Mouse (Mus musculus): ENCODE results near the gene Pitpnc1. TPM values are rescaled to one million over a fixed set of nuclear protein-coding genes. Genes with fewer than 3 reads are reported as not detected.

The Pitpnc1 gene
- total and polyA plus RNA-seq, 2 experiments from 2014 or later, result 27.9 to 29.2 TPM

GRCm38 (mm10) chr11:107267522-107267921 is 203.0 kb downstream of the Pitpnc1 start:
- ATAC-seq (ENCODE audit: insufficient read depth, low read depth) (no peak), DNase-seq (ENCODE audit: low spot score) (no peak)
- Histone ChIP-seq H3K9ac (replicated peaks; ENCODE audit: low read depth, low read length) (no peak overlapping the region), H3K9me3 (replicated peaks; ENCODE audit: control insufficient read depth, low read length) (peaks cover 6% of the 10 kb centered on the region; the same call in 1 of the 2 replicates), H3K4me2 (ENCODE audit: low read depth, low read length) (no peak overlapping the region), H3K36me3 (replicated peaks; ENCODE audit: control insufficient read depth, insufficient read depth, low read length) (no peaks in the 10 kb centered on the region), H3K4me1 (ENCODE audit: control insufficient read depth, insufficient read depth) (peaks cover 18% of the 10 kb centered on the region), H3K27ac (ENCODE audit: low read depth) (no peak overlapping the region), H3K4me3 (ENCODE audit: low read depth, low read length) (no peak overlapping the region), H3K27me3 (ENCODE audit: control insufficient read depth, insufficient read depth, low read length) (no peaks in the 10 kb centered on the region)
- 97% methylated on average over 3 of the region's 3 CpGs for WGBS
- TF ChIP-seq CTCF (IDR thresholded peaks at IDR 0.05; ENCODE audit: low read depth), result no peak

- peaks cover 6% of the 10 kb centered on the region; the same call in 1 of the 2 replicates for H3K9me3 ChIP-seq (replicated peaks; ENCODE audit: control insufficient read depth, low read length)
- no peak overlapping the region for H3K4me3 ChIP-seq (ENCODE audit: low read depth, low read length)
- H3K36me3 ChIP-seq (replicated peaks; ENCODE audit: control insufficient read depth, insufficient read depth, low read length), result no peaks in the 10 kb centered on the region
- no peak overlapping the region; the same call in 1 of the 2 replicates for H3K9ac ChIP-seq (replicated peaks; ENCODE audit: low read depth, low read length)
- H3K27ac ChIP-seq (ENCODE audit: low read depth), result no peak overlapping the region
- peaks cover 11% of the 10 kb centered on the region; the same call in 1 of the 2 replicates for H3K4me1 ChIP-seq (ENCODE audit: control insufficient read depth, insufficient read depth)
- TF ChIP-seq CTCF (IDR thresholded peaks at IDR 0.05; ENCODE audit: low read depth) (no peak), EP300 (IDR thresholded peaks at IDR 0.05; ENCODE audit: low read depth) (no peak)
- 94% methylated on average over 4 of the region's 4 CpGs for WGBS
- DNase-seq (ENCODE audit: low spot score) (no peak), ATAC-seq (ENCODE audit: insufficient read depth, low read depth) (no peak)
- no peaks in the 10 kb centered on the region for H3K27me3 ChIP-seq (ENCODE audit: control insufficient read depth, insufficient read depth, low read length)
- no peak overlapping the region for H3K4me2 ChIP-seq (ENCODE audit: low read depth, low read length)
These were observed 204.6 kb downstream of the Pitpnc1 start for GRCm38 (mm10) chr11:107265861-107266260.

- H3K9ac ChIP-seq (replicated peaks; ENCODE audit: low read depth, low read length), result 0 out of 2 replicates have a peak overlapping the region, but pooled peaks have one; percentile 37
- H3K4me2 ChIP-seq (ENCODE audit: low read depth, low read length), result no peak overlapping the region
- WGBS, result 49% methylated on average over 20 of the region's 20 CpGs
- DNase-seq (ENCODE audit: low spot score) (no peak), ATAC-seq (ENCODE audit: insufficient read depth, low read depth) (no peak)
- H3K27ac ChIP-seq (ENCODE audit: low read depth), result peak overlapping the region; percentile 57
- H3K4me3 ChIP-seq (ENCODE audit: low read depth, low read length), result no peak overlapping the region
- H3K27me3 ChIP-seq (ENCODE audit: control insufficient read depth, insufficient read depth, low read length), result no peaks in the 10 kb centered on the region
- peaks cover 6% of the 10 kb centered on the region; the same call in 1 of the 2 replicates for H3K9me3 ChIP-seq (replicated peaks; ENCODE audit: control insufficient read depth, low read length)
- H3K36me3 ChIP-seq (replicated peaks; ENCODE audit: control insufficient read depth, insufficient read depth, low read length), result no peaks in the 10 kb centered on the region
- no peak for TF ChIP-seq CTCF (IDR thresholded peaks at IDR 0.05; ENCODE audit: low read depth)
- no peak for TF ChIP-seq EP300 (IDR thresholded peaks at IDR 0.05; ENCODE audit: low read depth)
- H3K4me1 ChIP-seq (ENCODE audit: control insufficient read depth, insufficient read depth), result peaks cover 11% of the 10 kb centered on the region; the same call in 1 of the 2 replicates
These were observed 205.4 kb downstream of the Pitpnc1 start for GRCm38 (mm10) chr11:107264889-107265615.

- no peak for TF ChIP-seq EP300 (IDR thresholded peaks at IDR 0.05; ENCODE audit: low read depth)
- TF ChIP-seq CTCF (IDR thresholded peaks at IDR 0.05; ENCODE audit: low read depth), result no peak
- Histone ChIP-seq H3K27me3 (ENCODE audit: control insufficient read depth, insufficient read depth, low read length) (no peaks in the 10 kb centered on the region), H3K9ac (replicated peaks; ENCODE audit: low read depth, low read length) (no peak overlapping the region), H3K4me3 (ENCODE audit: low read depth, low read length) (no peak overlapping the region), H3K9me3 (replicated peaks; ENCODE audit: control insufficient read depth, low read length) (peaks cover 6% of the 10 kb centered on the region; the same call in 1 of the 2 replicates), H3K27ac (ENCODE audit: low read depth) (no peak overlapping the region), H3K4me1 (ENCODE audit: control insufficient read depth, insufficient read depth) (peaks cover 11% of the 10 kb centered on the region; the same call in 1 of the 2 replicates), H3K36me3 (replicated peaks; ENCODE audit: control insufficient read depth, insufficient read depth, low read length) (no peaks in the 10 kb centered on the region), H3K4me2 (ENCODE audit: low read depth, low read length) (no peak overlapping the region)
- DNase-seq (ENCODE audit: low spot score) (no peak), ATAC-seq (ENCODE audit: insufficient read depth, low read depth) (no peak)
- WGBS, result 83% methylated on average over 9 of the region's 9 CpGs
These were observed 206.7 kb downstream of the Pitpnc1 start for GRCm38 (mm10) chr11:107263838-107264237.

- ATAC-seq (ENCODE audit: insufficient read depth, low read depth) (no peak), DNase-seq (ENCODE audit: low spot score) (no peak)
- 83% methylated on average over 7 of the region's 7 CpGs for WGBS
- Histone ChIP-seq H3K4me1 (ENCODE audit: control insufficient read depth, insufficient read depth) (peaks cover under 1% of the 10 kb centered on the region; the same call in 1 of the 2 replicates), H3K9me3 (replicated peaks; ENCODE audit: control insufficient read depth, low read length) (no peaks in the 10 kb centered on the region), H3K36me3 (replicated peaks; ENCODE audit: control insufficient read depth, insufficient read depth, low read length) (no peaks in the 10 kb centered on the region), H3K27ac (ENCODE audit: low read depth) (no peak overlapping the region), H3K9ac (replicated peaks; ENCODE audit: low read depth, low read length) (no peak overlapping the region), H3K27me3 (ENCODE audit: control insufficient read depth, insufficient read depth, low read length) (no peaks in the 10 kb centered on the region), H3K4me3 (ENCODE audit: low read depth, low read length) (no peak overlapping the region), H3K4me2 (ENCODE audit: low read depth, low read length) (no peak overlapping the region)
- TF ChIP-seq EP300 (IDR thresholded peaks at IDR 0.05; ENCODE audit: low read depth), result no peak
- TF ChIP-seq CTCF (IDR thresholded peaks at IDR 0.05; ENCODE audit: low read depth), result no peak
These were observed 211.1 kb downstream of the Pitpnc1 start for GRCm38 (mm10) chr11:107259428-107259827.
